Mouse (Mus musculus) MEL (cell line): Measurements from ENCODE around the gene Trim50. TPM values are rescaled to one million over a fixed set of nuclear protein-coding genes. Genes with fewer than 3 reads are reported as not detected.

Experiments used
- DNase-seq: peaks from one replicate; pipeline ENCODE4 v3.0.0; 2011; ENCODE audit warnings: low read depth, low spot score
- H3K27ac ChIP-seq: 2 replicates; pipeline ENCODE4 v1.5.1; 2012; ENCODE audit warnings: low read depth, mild to moderate bottlenecking, control low read depth, low read length, moderate library complexity; ENCODE audit not compliant: control insufficient read depth
- H3K27me3 ChIP-seq, 2 experiments: fragments of 150-350 bp in 1 of 2; sonication (generic) in 1 of 2; 2 replicates each; pipeline ENCODE4 v1.6.1; 2012; ENCODE audit warnings: low read length in 2 of 2, mild to moderate bottlenecking in 2 of 2, improper control_type of control experiment in 1 of 2, moderate library complexity in 1 of 2; ENCODE audit not compliant: insufficient read depth in 2 of 2, control insufficient read depth in 1 of 2
- H3K36me3 ChIP-seq, 2 experiments: 2 replicates each; pipeline ENCODE4 v1.6.1; 2012 to 2014; ENCODE audit warnings: low read length in 2 of 2, improper control_type of control experiment in 1 of 2, inconsistent platforms in 1 of 2, mild to moderate bottlenecking in 1 of 2; ENCODE audit not compliant: insufficient read depth in 2 of 2, control insufficient read depth in 1 of 2
- H3K4me1 ChIP-seq, 2 experiments: fragments of 150-350 bp in 1 of 2; sonication (generic) in 1 of 2; 2 replicates each; pipeline ENCODE4 v1.6.1; 2012; ENCODE audit warnings: low read length in 2 of 2, improper control_type of control experiment in 1 of 2, mild to moderate bottlenecking in 1 of 2; ENCODE audit not compliant: insufficient read depth in 2 of 2, control insufficient read depth in 1 of 2
- H3K4me3 ChIP-seq, 2 experiments: fragments of 150-350 bp in 1 of 2; sonication (generic) in 1 of 2; 2 replicates each; pipeline ENCODE4 v1.5.1; 2012; ENCODE audit warnings: low read depth in 2 of 2, low read length in 2 of 2, mild to moderate bottlenecking in 2 of 2, moderate library complexity in 2 of 2, control low read depth in 1 of 2, improper control_type of control experiment in 1 of 2; ENCODE audit not compliant: control insufficient read depth in 1 of 2, insufficient read depth in 1 of 2
- H3K79me2 ChIP-seq: 2 replicates; pipeline ENCODE4 v1.6.1; 2012; ENCODE audit warnings: mild to moderate bottlenecking, low read length, moderate library complexity; ENCODE audit not compliant: control insufficient read depth, poor library complexity, insufficient read depth
- H3K9ac ChIP-seq: 2 replicates; pipeline ENCODE4 v1.6.1; 2012; ENCODE audit warnings: low read depth, mild to moderate bottlenecking, control low read depth, low read length, moderate library complexity; ENCODE audit not compliant: control insufficient read depth, poor library complexity, severe bottlenecking
- H3K9me3 ChIP-seq: fragments of 150-350 bp; sonication (generic); replicated peaks from 2 replicates; pipeline ENCODE4 v1.6.1; 2012; ENCODE audit warnings: mild to moderate bottlenecking, low read length, improper control_type of control experiment, moderate library complexity; ENCODE audit not compliant: insufficient read depth
- CTCF ChIP-seq, 3 experiments: IDR thresholded peaks in 2 of 3; conservative IDR thresholded peaks in 1 of 3; 2 replicates each; pipeline ENCODE4 v1.5.1; 2011 to 2012; ENCODE audit warnings: low read length in 3 of 3, low read depth in 2 of 3, mild to moderate bottlenecking in 2 of 3, improper control_type of control experiment in 1 of 3, inconsistent platforms in 1 of 3, mixed read lengths in 1 of 3, moderate library complexity in 1 of 3; ENCODE audit not compliant: control insufficient read depth in 1 of 3, insufficient read depth in 1 of 3, poor library complexity in 1 of 3, severe bottlenecking in 1 of 3
- ELF1 ChIP-seq: IDR thresholded peaks from 2 replicates; pipeline ENCODE4 v1.6.1; 2014; ENCODE audit warnings: low read depth, mild to moderate bottlenecking, inconsistent platforms, low read length, improper control_type of control experiment, moderate library complexity
- EP300 ChIP-seq, 2 experiments: IDR thresholded peaks; 2 replicates each; pipeline ENCODE4 v1.6.1; 2011; ENCODE audit warnings: improper control_type of control experiment in 2 of 2, low read length in 2 of 2, low read depth in 1 of 2, mild to moderate bottlenecking in 1 of 2
- MAFK ChIP-seq: IDR thresholded peaks from 2 replicates; pipeline ENCODE4 v1.6.1; 2011; ENCODE audit warnings: low read depth, mild to moderate bottlenecking, low read length, improper control_type of control experiment, borderline replicate concordance
- NELFE ChIP-seq: IDR thresholded peaks from 2 replicates; pipeline ENCODE4 v1.6.1; 2011; ENCODE audit warnings: low read depth, low read length, improper control_type of control experiment
- POLR2AphosphoS5 ChIP-seq: IDR thresholded peaks from 2 replicates; pipeline ENCODE4 v1.6.1; 2012; ENCODE audit warnings: low read depth, borderline replicate concordance, mild to moderate bottlenecking, inconsistent platforms, low read length, moderate library complexity, mixed read lengths
- SIN3A ChIP-seq: IDR thresholded peaks from 2 replicates; pipeline ENCODE4 v1.6.1; 2012; ENCODE audit warnings: low read length, improper control_type of control experiment, inconsistent platforms
- SMC3 ChIP-seq: IDR thresholded peaks from 2 replicates; pipeline ENCODE4 v1.6.1; 2011; ENCODE audit warnings: low read depth, low read length, improper control_type of control experiment
- TCF12 ChIP-seq: IDR thresholded peaks from 2 replicates; pipeline ENCODE4 v1.6.1; 2014; ENCODE audit warnings: low read depth, mild to moderate bottlenecking, inconsistent platforms, low read length, improper control_type of control experiment, moderate library complexity
- ZC3H11A ChIP-seq: IDR thresholded peaks from 2 replicates; pipeline ENCODE4 v1.6.1; 2012; ENCODE audit warnings: low read depth, mild to moderate bottlenecking, inconsistent platforms, low read length, improper control_type of control experiment
- polyA plus RNA-seq, 2 experiments: library from polyadenylated mRNA; stranded (reverse) in 1 of 2; unstranded in 1 of 2; fragments of >175 nt in 1 of 2; fragments of >200 nt in 1 of 2; gene quantifications; 2 replicates each; pipeline versions ENCODE4 v1.2.1 to v1.2.4; 2012; ENCODE audit warnings: low replicate concordance in 2 of 2, low read depth in 1 of 2; ENCODE audit not compliant: insufficient read length in 2 of 2, insufficient read depth in 1 of 2, missing spikeins in 1 of 2
- total RNA-seq: library from RNA; depleted of rRNA; stranded (reverse); fragments of 300-350 nt; gene quantifications from 2 replicates; pipeline ENCODE4 v1.2.3, GENCODE M21; 2012

The Trim50 gene
- total and polyA plus RNA-seq, 3 experiments, result not detected

- no peak overlapping the region for H3K27ac ChIP-seq
- H3K9ac ChIP-seq, result no peak overlapping the region
- no peaks in the 10 kb centered on the region for H3K36me3 ChIP-seq
- peak; percentile 36 for DNase-seq
- H3K9me3 ChIP-seq, result no peaks in the 10 kb centered on the region
- no peaks in the 10 kb centered on the region for H3K4me1 ChIP-seq
- TF ChIP-seq EP300 (IDR thresholded peaks at IDR 0.05; ENCODE audit: low read depth in 1 of 2, low read length in 2 of 2) (no peak), CTCF (IDR thresholded peaks at IDR 0.05 in 2 of 3, conservative IDR thresholded peaks at IDR 0.05 in 1 of 3; ENCODE audit: control insufficient read depth in 1 of 3, insufficient read depth in 1 of 3, low read depth in 2 of 3, low read length in 3 of 3, poor library complexity in 1 of 3, severe bottlenecking in 1 of 3) (no peak), ELF1 (no peak), SMC3 (no peak), POLR2AphosphoS5 (no peak), ZC3H11A (no peak), NELFE (no peak)
- no peaks in the 10 kb centered on the region for H3K79me2 ChIP-seq
- H3K4me3 ChIP-seq, result no peak overlapping the region
- H3K27me3 ChIP-seq, result peaks cover 2 to 5% of the 10 kb centered on the region in 2 experiments
Observed at GRCm38 (mm10) chr5:135357556-135357955, 4.5 kb downstream of the Trim50 start.

GRCm38 (mm10) chr5:135359772-135360171 is 6.7 kb downstream of the Trim50 start:
- no peak overlapping the region for H3K27ac ChIP-seq
- peaks cover 2 to 5% of the 10 kb centered on the region in 2 experiments; a peak in 3 of 4 replicates for H3K27me3 ChIP-seq
- no peak for TF ChIP-seq NELFE
- no peak for TF ChIP-seq SIN3A
- no peak for TF ChIP-seq TCF12
- no peak overlapping the region for H3K4me3 ChIP-seq
- no peak for DNase-seq
- H3K79me2 ChIP-seq, result no peaks in the 10 kb centered on the region
- no peaks in the 10 kb centered on the region for H3K4me1 ChIP-seq
- no peaks in the 10 kb centered on the region for H3K9me3 ChIP-seq
- no peak overlapping the region for H3K9ac ChIP-seq
- H3K36me3 ChIP-seq, result no peaks in the 10 kb centered on the region

- no peak overlapping the region for H3K9ac ChIP-seq
- no peak overlapping the region for H3K4me3 ChIP-seq
- no peaks in the 10 kb centered on the region for H3K36me3 ChIP-seq
- 0 out of 2 replicates have a peak, but pooled peaks have one; percentile 19 for TF ChIP-seq MAFK
- TF ChIP-seq TCF12, result no peak
- H3K79me2 ChIP-seq, result no peaks in the 10 kb centered on the region
- DNase-seq, result no peak
- H3K27me3 ChIP-seq, result peaks cover 2% of the 10 kb centered on the region in 2 experiments; a peak in 3 of 4 replicates
- no peaks in the 10 kb centered on the region for H3K9me3 ChIP-seq
- no peak overlapping the region for H3K27ac ChIP-seq
- H3K4me1 ChIP-seq, result no peaks in the 10 kb centered on the region
Observed at GRCm38 (mm10) chr5:135362572-135362971, 9.5 kb downstream of the Trim50 start.
